In genomic region chr10:117554533-117554932, GRCm38 (mm10) we compare ENCODE assay signal across 29 mouse cellular contexts.
DNase-seq lines count a peak whose midpoint lies in the region; ATAC-seq lines count a peak whose summit lies in the region.
"Had no signal": no experiment of that assay in that cellular context is flagged by ENCODE, and none has a peak within 500 bp of the region (broad histone marks: within the 10 kb centered on the region; RNA-seq: fewer than 3 reads in every experiment).

No protein-coding gene starts in this region.

- no peaks in the 10 kb centered on the region for H3K27me3 ChIP-seq in liver, embryonic 13.5 days
- H3K27me3 ChIP-seq in liver, embryonic 16.5 days (ENCODE audit: control insufficient read depth, insufficient read depth, low read depth, low read length) = no peaks in the 10 kb centered on the region
- H3K27me3 ChIP-seq: forebrain, embryonic 15.5 days; heart, embryonic 15.5 days had no signal

- 0 out of 2 replicates have a peak, but pooled peaks cover 5% of the 10 kb centered on the region for H3K9me3 ChIP-seq in liver, embryonic 13.5 days (replicated peaks)
- H3K9me3 ChIP-seq in liver, embryonic 16.5 days (replicated peaks; ENCODE audit: control insufficient read depth, low read length) = no peaks in the 10 kb centered on the region
- H3K9me3 ChIP-seq: embryonic facial prominence, embryonic 10.5 days; embryonic facial prominence, embryonic 13.5 days; forebrain, embryonic 12.5 days; forebrain, embryonic 15.5 days; heart, embryonic 15.5 days; hindbrain, embryonic 10.5 days had no signal

- no peak overlapping the region for H3K4me3 ChIP-seq in liver, embryonic 13.5 days (replicated peaks)
- no peak overlapping the region for H3K4me3 ChIP-seq in liver, embryonic 16.5 days (ENCODE audit: low read depth, low read length)
- H3K4me3 ChIP-seq: embryonic facial prominence, embryonic 10.5 days; embryonic facial prominence, embryonic 13.5 days; erythroblast, embryonic 14.5 days; forebrain, embryonic 12.5 days; forebrain, embryonic 15.5 days; heart, embryonic 12.5 days; heart, embryonic 15.5 days; hindbrain, embryonic 10.5 days had no signal

- ATAC-seq in liver, embryonic 13.5 days (ENCODE audit: low read depth) = peak; percentile 41; the same call in 1 of the 2 replicates
- peak; percentile 47; the same call in 1 of the 2 replicates for ATAC-seq in liver, embryonic 16.5 days (ENCODE audit: low read depth)
- ATAC-seq: activated CD4-positive, CD25-positive, alpha-beta regulatory T cell, adult 4 months; forebrain, embryonic 15.5 days; hindbrain, postnatal 0 days had no signal

- H3K4me1 ChIP-seq in liver, embryonic 13.5 days (replicated peaks) = no peaks in the 10 kb centered on the region
- no peaks in the 10 kb centered on the region for H3K4me1 ChIP-seq in liver, embryonic 16.5 days (ENCODE audit: control insufficient read depth, low read depth, low read length)
- H3K4me1 ChIP-seq: forebrain, embryonic 12.5 days; forebrain, embryonic 15.5 days; heart, embryonic 12.5 days; heart, embryonic 15.5 days; hindbrain, embryonic 10.5 days had no signal

- no peak overlapping the region for H3K27ac ChIP-seq in liver, embryonic 13.5 days
- no peak overlapping the region for H3K27ac ChIP-seq in liver, embryonic 16.5 days (ENCODE audit: low read length)
- H3K27ac ChIP-seq: embryonic facial prominence, embryonic 10.5 days; embryonic facial prominence, embryonic 13.5 days; forebrain, embryonic 12.5 days; forebrain, embryonic 15.5 days; heart, embryonic 15.5 days; hindbrain, embryonic 10.5 days; hindbrain, embryonic 14.5 days; hindbrain, postnatal 0 days had no signal

- 52% methylated on average over 6 of the region's 6 CpGs for WGBS in liver, embryonic 13.5 days (ENCODE audit: insufficient replicate concordance)
- 41% methylated on average over 6 of the region's 6 CpGs for WGBS in liver, embryonic 16.5 days (ENCODE audit: insufficient replicate concordance)

- H3K9ac ChIP-seq in liver, embryonic 13.5 days = no peak overlapping the region
- H3K9ac ChIP-seq in liver, embryonic 16.5 days (ENCODE audit: low read depth, low read length) = no peak overlapping the region
- H3K9ac ChIP-seq: embryonic facial prominence, embryonic 13.5 days; forebrain, embryonic 12.5 days; forebrain, embryonic 15.5 days; heart, embryonic 12.5 days; heart, embryonic 15.5 days; hindbrain, embryonic 14.5 days had no signal

- H3K4me2 ChIP-seq in liver, embryonic 13.5 days = no peak overlapping the region
- no peak overlapping the region for H3K4me2 ChIP-seq in liver, embryonic 16.5 days (ENCODE audit: low read depth, low read length)
- H3K4me2 ChIP-seq: embryonic facial prominence, embryonic 13.5 days; forebrain, embryonic 12.5 days; forebrain, embryonic 15.5 days; heart, embryonic 12.5 days; heart, embryonic 15.5 days; hindbrain, embryonic 14.5 days had no signal

- H3K36me3 ChIP-seq in liver, embryonic 13.5 days = no peaks in the 10 kb centered on the region
- H3K36me3 ChIP-seq in liver, embryonic 16.5 days (ENCODE audit: control insufficient read depth, insufficient read depth) = no peaks in the 10 kb centered on the region
- H3K36me3 ChIP-seq: embryonic facial prominence, embryonic 10.5 days; embryonic facial prominence, embryonic 13.5 days; forebrain, embryonic 12.5 days; forebrain, embryonic 15.5 days; heart, embryonic 12.5 days; heart, embryonic 15.5 days; hindbrain, embryonic 10.5 days had no signal

- DNase-seq in liver, embryonic 13.5 days = no peak
- no peak for DNase-seq in liver
- DNase-seq in 3T3-L1 (ENCODE audit: low read depth, low spot score) = peak; percentile 91
- peak; percentile 92 for DNase-seq in adipocyte (ENCODE audit: low spot score)
- DNase-seq in layer of hippocampus, adult 9-11 months = no peak
- no peak for DNase-seq in c-Kit-positive CD71-positive TER-119-positive erythroid progenitor cells, embryonic 14.5 days (ENCODE audit: low spot score)
- DNase-seq: adrenal gland, postnatal 10 days; adrenal gland, postnatal 36 days; cerebellum, adult 11 months; cerebellum, adult 2 months; cerebellum, adult 9-11 months; cerebellum, postnatal 25 days; embryo, embryonic 11 days; gastrocnemius, postnatal 25 days; heart, adult 18-20 months; heart, postnatal 10 days; heart, postnatal 36 days had no signal

Comparison
In these comparisons a context has a peak if more than half of its experiments do, and no peak if none do; other contexts are left out.
1. DNase-seq: peak in 3T3-L1 (single experiment) and adipocyte (single experiment); none in liver, embryonic 13.5 days (single experiment), liver (single experiment), layer of hippocampus, adult 9-11 months (single experiment) and c-Kit-positive CD71-positive TER-119-positive erythroid progenitor cells, embryonic 14.5 days (single experiment).